Mouse (Mus musculus) MEL (cell line): ENCODE measurements around the gene Vmn1r168. TPM values are rescaled to one million over a fixed set of nuclear protein-coding genes. Genes with fewer than 3 reads are reported as not detected.
"Not testable (repeated sequence)": the region's sequence is repeated elsewhere in the genome, so short reads cannot be mapped to it uniquely, and the experiment has no call there.

Experiments
- DNase-seq: peaks from one replicate; pipeline ENCODE4 v3.0.0; 2011; ENCODE audit warnings: low read depth, low spot score
- H3K27ac ChIP-seq: 2 replicates; pipeline ENCODE4 v1.5.1; 2012; ENCODE audit warnings: low read depth, mild to moderate bottlenecking, control low read depth, low read length, moderate library complexity; ENCODE audit not compliant: control insufficient read depth
- H3K27me3 ChIP-seq, 2 experiments: fragments of 150-350 bp in 1 of 2; sonication (generic) in 1 of 2; 2 replicates each; pipeline ENCODE4 v1.6.1; 2012; ENCODE audit warnings: low read length in 2 of 2, mild to moderate bottlenecking in 2 of 2, improper control_type of control experiment in 1 of 2, moderate library complexity in 1 of 2; ENCODE audit not compliant: insufficient read depth in 2 of 2, control insufficient read depth in 1 of 2
- H3K36me3 ChIP-seq, 2 experiments: 2 replicates each; pipeline ENCODE4 v1.6.1; 2012 to 2014; ENCODE audit warnings: low read length in 2 of 2, improper control_type of control experiment in 1 of 2, inconsistent platforms in 1 of 2, mild to moderate bottlenecking in 1 of 2; ENCODE audit not compliant: insufficient read depth in 2 of 2, control insufficient read depth in 1 of 2
- H3K4me1 ChIP-seq, 2 experiments: fragments of 150-350 bp in 1 of 2; sonication (generic) in 1 of 2; 2 replicates each; pipeline ENCODE4 v1.6.1; 2012; ENCODE audit warnings: low read length in 2 of 2, improper control_type of control experiment in 1 of 2, mild to moderate bottlenecking in 1 of 2; ENCODE audit not compliant: insufficient read depth in 2 of 2, control insufficient read depth in 1 of 2
- H3K4me3 ChIP-seq, 2 experiments: fragments of 150-350 bp in 1 of 2; sonication (generic) in 1 of 2; 2 replicates each; pipeline ENCODE4 v1.5.1; 2012; ENCODE audit warnings: low read depth in 2 of 2, low read length in 2 of 2, mild to moderate bottlenecking in 2 of 2, moderate library complexity in 2 of 2, control low read depth in 1 of 2, improper control_type of control experiment in 1 of 2; ENCODE audit not compliant: control insufficient read depth in 1 of 2, insufficient read depth in 1 of 2
- H3K79me2 ChIP-seq: 2 replicates; pipeline ENCODE4 v1.6.1; 2012; ENCODE audit warnings: mild to moderate bottlenecking, low read length, moderate library complexity; ENCODE audit not compliant: control insufficient read depth, poor library complexity, insufficient read depth
- H3K9ac ChIP-seq: 2 replicates; pipeline ENCODE4 v1.6.1; 2012; ENCODE audit warnings: low read depth, mild to moderate bottlenecking, control low read depth, low read length, moderate library complexity; ENCODE audit not compliant: control insufficient read depth, poor library complexity, severe bottlenecking
- H3K9me3 ChIP-seq: fragments of 150-350 bp; sonication (generic); replicated peaks from 2 replicates; pipeline ENCODE4 v1.6.1; 2012; ENCODE audit warnings: mild to moderate bottlenecking, low read length, improper control_type of control experiment, moderate library complexity; ENCODE audit not compliant: insufficient read depth
- polyA plus RNA-seq, 2 experiments: library from polyadenylated mRNA; stranded (reverse) in 1 of 2; unstranded in 1 of 2; fragments of >175 nt in 1 of 2; fragments of >200 nt in 1 of 2; gene quantifications; 2 replicates each; pipeline versions ENCODE4 v1.2.1 to v1.2.4; 2012; ENCODE audit warnings: low replicate concordance in 2 of 2, low read depth in 1 of 2; ENCODE audit not compliant: insufficient read length in 2 of 2, insufficient read depth in 1 of 2, missing spikeins in 1 of 2
- total RNA-seq: library from RNA; depleted of rRNA; stranded (reverse); fragments of 300-350 nt; gene quantifications from 2 replicates; pipeline ENCODE4 v1.2.3, GENCODE M21; 2012; rRNA removed

Vmn1r168 gene
- not detected in 2 replicates for total RNA-seq
- not detected for polyA plus RNA-seq

DNA sequence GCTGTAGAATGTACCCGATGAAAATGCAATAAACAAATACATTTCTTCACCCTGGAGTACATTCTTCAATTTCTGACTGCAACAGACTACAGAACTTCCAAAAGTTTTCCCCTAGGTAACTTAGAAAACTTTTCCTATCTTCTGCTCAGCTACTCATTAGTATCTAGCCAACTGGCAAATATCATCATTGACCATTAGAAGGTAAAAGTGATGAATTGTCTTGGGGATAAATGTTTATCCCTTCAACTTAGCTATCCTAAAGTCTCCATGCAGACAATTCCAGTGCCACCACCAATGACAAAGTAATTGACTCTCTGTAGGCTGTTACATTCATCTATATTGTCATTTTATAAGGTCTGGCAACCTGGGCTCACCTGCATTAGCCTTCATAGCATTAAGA lies at the start of gene Vmn1r168:
TSS of gene Vmn1r168 (plus strand) at position 301 of the 400 bp plus-strand sequence.
- H3K9ac ChIP-seq, H3K27ac ChIP-seq, H3K36me3 ChIP-seq, H3K27me3 ChIP-seq, H3K4me3 ChIP-seq, H3K9me3 ChIP-seq, H3K4me1 ChIP-seq, H3K79me2 ChIP-seq, DNase-seq: not testable (repeated sequence)

DNA sequence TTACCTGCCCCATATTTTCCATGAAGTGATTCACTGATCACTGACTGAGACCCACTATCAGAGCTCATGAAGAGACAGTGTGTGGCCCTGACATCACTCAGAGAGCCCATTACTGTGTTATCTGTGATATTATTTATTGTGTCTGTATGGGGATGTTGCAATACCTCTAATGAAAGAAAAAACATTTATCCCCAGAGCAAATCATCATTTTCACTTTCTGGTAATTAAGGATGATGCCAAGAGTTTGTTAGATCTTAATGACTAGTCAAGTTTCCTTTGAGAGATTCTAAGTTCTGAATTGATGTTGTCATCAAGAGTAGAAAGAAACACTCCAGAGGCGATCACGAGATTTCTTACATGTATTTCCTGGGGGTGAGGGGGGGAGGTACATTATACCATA lies 32.4 kb upstream of the Vmn1r168 start, which contains the start of gene Vmn1r167:
TSS of gene Vmn1r167 (minus strand) at position 101 of the 400 bp plus-strand sequence.
- not testable (repeated sequence) for DNase-seq, H3K9ac ChIP-seq, H3K79me2 ChIP-seq

DNA sequence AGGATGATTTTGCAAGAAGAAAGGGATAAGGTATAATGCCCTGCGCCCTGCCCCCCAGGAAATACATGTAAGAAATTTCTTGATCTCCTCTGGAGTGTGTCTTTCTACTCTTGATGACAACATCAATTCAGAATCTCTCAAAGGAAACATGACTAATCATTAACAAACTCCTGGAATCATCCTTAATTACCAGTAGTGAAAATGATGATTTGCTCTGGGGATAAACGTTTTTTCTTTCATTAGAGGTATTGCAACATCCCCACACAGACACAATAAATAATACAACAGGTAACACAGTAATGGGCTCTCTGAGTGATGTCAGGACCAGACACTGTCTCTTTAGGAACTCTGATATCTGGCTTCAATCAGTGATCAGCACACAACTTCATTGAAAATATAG lies 35.7 kb downstream of the Vmn1r168 start, which contains the start of gene Vmn1r169:
TSS of gene Vmn1r169 (plus strand) at position 301 of the 400 bp plus-strand sequence.
- H3K4me1 ChIP-seq, DNase-seq, H3K27ac ChIP-seq, H3K4me3 ChIP-seq, H3K79me2 ChIP-seq, H3K36me3 ChIP-seq, H3K9ac ChIP-seq, H3K9me3 ChIP-seq, H3K27me3 ChIP-seq: not testable (repeated sequence)

More for the DNA sequence above, 32.4 kb upstream of the Vmn1r168 start, which contains the start of gene Vmn1r167:
- H3K4me1 ChIP-seq, H3K27ac ChIP-seq, H3K36me3 ChIP-seq, H3K27me3 ChIP-seq, H3K4me3 ChIP-seq, H3K9me3 ChIP-seq: not testable (repeated sequence)

Other genes starting within 250 kb of the Vmn1r168 start
- not detected in 2 replicates for gene Nlrp4e, start 238.5 kb upstream of the Vmn1r168 start, total RNA-seq
- not detected for gene Nlrp4e, start 238.5 kb upstream of the Vmn1r168 start, polyA plus RNA-seq
- gene Nlrp5, start 153.8 kb upstream of the Vmn1r168 start, total RNA-seq = not detected in 2 replicates
- gene Nlrp5, start 153.8 kb upstream of the Vmn1r168 start, polyA plus RNA-seq = not detected
- gene Vmn1r167, start 32.5 kb upstream of the Vmn1r168 start, total RNA-seq = not detected in 2 replicates
- gene Vmn1r167, start 32.5 kb upstream of the Vmn1r168 start, polyA plus RNA-seq = not detected
- not detected in 2 replicates for gene Vmn1r169, start 35.8 kb downstream of the Vmn1r168 start, total RNA-seq
- gene Vmn1r169, start 35.8 kb downstream of the Vmn1r168 start, polyA plus RNA-seq = not detected
- gene Vmn1r170, start 66.4 kb downstream of the Vmn1r168 start, total RNA-seq = not detected in 2 replicates
- gene Vmn1r170, start 66.4 kb downstream of the Vmn1r168 start, polyA plus RNA-seq = not detected
- gene Vmn1r171, start 91.0 kb downstream of the Vmn1r168 start, total RNA-seq = not detected in 2 replicates
- not detected for gene Vmn1r171, start 91.0 kb downstream of the Vmn1r168 start, polyA plus RNA-seq
- gene Vmn1r172, start 118.6 kb downstream of the Vmn1r168 start, total RNA-seq = not detected in 2 replicates
- gene Vmn1r172, start 118.6 kb downstream of the Vmn1r168 start, polyA plus RNA-seq = not detected
- gene Vmn1r173, start 161.0 kb downstream of the Vmn1r168 start, total RNA-seq = not detected in 2 replicates
- not detected for gene Vmn1r173, start 161.0 kb downstream of the Vmn1r168 start, polyA plus RNA-seq
- gene Vmn1r174, start 212.5 kb downstream of the Vmn1r168 start, total RNA-seq = not detected in 2 replicates
- not detected for gene Vmn1r174, start 212.5 kb downstream of the Vmn1r168 start, polyA plus RNA-seq